Mouse (Mus musculus) adrenal gland, postnatal 10 days (tissue): Measurements from ENCODE around the gene Sh3bgrl2. TPM values are rescaled to one million over a fixed set of nuclear protein-coding genes. Genes with fewer than 3 reads are reported as not detected.
A peak's percentile ranks its signal among the peaks of the same experiment; 100 is the strongest.

Experiments used
- DNase-seq: peaks from one replicate; pipeline ENCODE4 v3.0.0; 2021; ENCODE audit warnings: mixed read lengths
- total RNA-seq, 2 experiments: library from RNA; stranded (reverse); gene quantifications; 2 replicates each; pipeline ENCODE4 v1.2.3; 2021

The Sh3bgrl2 gene
- total RNA-seq, 2 experiments from 2014 or later, result 18.4 to 22.7 TPM

DNA sequence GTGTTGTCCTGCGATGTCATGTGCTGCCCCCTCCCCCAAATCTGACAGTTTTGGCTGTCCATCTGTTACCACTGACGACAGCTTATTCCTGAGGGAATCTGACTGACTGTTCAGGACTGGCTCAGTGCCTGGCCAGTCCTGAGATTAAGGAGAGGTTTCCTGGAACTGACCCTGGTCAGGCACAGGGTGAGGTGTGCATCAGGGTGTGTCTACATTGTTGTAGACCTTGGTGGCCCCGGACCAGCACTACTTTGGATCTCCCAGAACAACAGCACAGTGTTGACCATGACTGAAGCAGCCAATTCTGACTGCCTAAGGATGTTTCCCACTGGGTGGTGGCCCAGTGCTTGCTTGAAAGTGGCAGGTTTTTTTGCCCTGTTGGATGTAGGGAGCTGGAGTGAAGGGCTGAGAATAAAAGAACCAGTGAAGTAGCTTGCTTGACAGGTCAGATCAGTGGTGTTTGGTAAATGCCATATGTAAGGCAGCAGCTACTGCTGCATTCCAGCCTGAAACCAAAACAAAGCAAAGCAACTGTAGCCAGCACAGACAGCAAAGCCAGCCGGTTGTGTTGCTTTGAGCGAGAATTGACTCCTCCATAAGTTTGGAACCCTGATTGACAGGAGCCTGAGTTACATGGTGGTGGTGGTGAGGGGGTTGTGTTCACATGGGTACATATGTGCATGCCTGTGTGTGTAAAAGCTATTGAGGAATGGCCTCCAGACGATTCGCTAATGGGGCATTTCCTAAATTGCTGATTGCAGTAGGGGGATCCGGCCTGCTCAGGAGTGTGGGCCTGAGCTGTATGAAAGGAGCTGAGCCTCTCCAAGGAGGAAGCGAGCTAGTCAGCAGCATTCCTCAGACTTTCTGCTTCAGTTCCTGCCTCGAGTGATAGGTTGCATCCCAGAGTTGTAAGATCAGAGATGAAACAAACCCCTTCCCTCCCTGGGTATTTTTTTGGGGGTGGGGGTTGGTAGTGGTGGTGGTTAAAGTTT lies 8.9 kb downstream of the Sh3bgrl2 start:
- no peak for DNase-seq

DNA sequence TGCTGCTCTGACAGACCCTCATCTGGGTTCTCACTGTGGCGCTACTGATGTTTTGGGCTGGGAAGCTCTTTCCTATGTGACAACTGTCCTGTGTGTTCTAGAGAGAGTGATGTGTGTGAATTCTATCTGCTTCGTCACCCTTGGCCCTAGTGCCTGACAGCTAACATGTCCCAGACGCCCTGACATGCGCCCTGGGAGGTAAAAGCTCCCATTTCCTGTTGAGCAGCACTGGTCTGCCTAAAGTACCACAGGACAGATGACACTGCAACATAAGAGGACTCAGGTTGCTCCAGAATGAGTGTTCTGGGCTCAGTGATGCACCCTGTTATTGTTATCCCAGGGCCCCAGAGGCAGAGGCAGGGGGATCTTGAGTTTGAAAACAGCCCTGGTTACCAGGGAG lies 12.5 kb downstream of the Sh3bgrl2 start:
- DNase-seq, result no peak

DNA sequence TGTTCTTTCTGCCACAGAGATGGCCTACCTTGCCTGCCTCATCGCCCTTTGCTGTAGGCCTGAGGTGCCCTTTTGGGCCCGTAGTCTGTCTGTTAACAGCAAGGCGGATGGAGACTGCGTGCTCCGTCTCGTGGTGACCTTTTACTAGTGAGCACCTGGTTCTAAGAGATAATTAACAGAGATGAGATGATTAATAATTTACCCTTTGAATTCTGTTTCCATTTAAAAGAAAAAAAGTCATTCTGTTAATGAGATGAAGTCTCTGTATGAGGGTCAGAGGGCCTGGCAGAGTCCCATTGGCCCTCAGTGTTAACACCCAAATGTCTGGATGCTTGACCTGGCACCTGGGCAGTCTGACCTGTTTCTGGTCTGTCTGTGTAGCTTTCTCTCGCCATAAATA lies 14.8 kb downstream of the Sh3bgrl2 start:
- no peak for DNase-seq

DNA sequence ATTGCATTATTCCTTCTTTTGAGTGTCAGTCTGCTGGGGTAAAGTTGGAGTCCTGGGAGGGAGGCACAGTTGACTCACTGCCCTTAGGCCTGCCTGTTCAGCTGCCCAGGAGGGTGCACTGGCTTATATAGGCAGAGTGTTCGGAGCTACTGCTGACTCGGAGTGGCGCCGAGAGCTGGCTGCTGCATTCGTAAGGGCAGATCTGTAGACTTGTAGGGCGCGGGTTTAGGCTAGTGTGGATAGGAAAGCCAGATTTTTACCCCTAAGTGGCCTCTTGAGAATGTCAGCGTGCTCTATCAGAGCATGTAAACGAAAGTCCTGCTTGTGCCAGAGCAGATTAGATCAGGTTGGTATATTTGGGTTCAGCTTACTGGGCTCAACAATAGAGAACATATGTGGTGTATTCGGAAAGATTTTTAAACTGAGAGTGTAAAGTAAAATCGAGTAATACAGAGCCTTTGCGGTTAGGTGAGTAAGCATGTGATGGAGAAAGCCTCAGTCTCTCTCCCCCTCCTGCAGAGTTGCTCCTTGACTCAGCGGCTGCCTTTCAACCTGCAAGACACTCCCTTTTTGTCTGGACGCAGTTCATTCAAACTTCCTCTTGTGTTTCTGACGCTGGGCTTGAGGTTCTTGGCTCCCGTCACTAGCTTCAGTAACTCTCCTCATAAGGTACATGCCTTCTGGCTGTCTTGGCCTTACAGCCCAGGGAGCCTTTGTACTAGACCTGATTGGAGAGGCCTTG lies 15.9 kb downstream of the Sh3bgrl2 start:
- DNase-seq, result no peak

DNA sequence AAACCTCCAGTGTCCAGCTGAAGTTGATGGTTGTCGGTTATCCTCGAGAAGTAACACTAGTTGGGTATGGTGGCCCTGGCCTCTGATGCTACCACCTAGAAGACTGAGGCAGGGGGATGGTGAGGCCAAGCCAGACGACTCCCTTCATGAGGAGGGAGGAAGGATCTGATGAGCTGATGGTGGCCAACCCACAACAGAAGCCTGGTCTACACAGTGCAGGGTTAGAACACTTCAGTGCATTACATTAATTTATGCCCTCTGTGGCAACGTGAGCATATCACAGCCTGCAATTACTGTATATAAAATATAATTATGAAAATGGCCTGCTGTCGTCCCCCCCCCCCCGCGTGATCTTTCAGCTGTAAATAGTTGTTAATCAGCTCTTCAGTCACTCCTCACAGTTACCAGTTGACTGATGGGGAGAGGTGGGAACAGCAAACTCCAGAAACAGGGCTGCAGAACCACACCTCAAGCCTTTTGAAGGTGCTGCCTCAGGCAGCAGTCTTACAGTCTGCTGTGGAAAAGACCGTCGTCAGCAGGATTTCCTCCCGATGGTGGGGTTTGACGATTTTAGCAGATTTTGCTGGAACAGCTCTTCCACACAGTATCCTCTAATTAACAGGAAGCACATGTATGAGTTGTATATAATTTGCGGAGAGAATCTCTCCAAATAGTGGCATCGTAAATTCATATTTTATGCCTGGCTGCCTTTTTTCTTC lies 17.0 kb downstream of the Sh3bgrl2 start:
- DNase-seq, result no peak

DNA sequence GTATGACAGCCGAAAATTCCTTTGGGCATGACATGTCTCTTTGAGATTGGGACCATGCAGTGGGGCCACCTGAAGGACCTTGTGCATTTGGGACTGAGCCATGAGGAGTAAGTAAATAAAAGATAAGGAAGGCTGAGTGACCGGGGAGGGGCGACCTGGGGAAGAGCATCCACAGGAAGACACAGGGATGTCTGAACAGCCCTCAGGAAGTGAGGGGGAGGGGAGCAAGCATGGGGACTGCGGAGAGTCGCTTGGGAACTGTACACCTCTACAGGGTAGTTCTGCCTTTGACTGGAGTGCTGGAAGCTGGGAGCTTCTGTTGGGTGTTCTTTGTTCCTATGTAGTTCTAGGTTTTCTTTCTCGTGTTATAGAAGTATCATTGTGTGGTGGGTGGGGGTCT lies 18.0 kb downstream of the Sh3bgrl2 start:
- DNase-seq, result no peak

DNA sequence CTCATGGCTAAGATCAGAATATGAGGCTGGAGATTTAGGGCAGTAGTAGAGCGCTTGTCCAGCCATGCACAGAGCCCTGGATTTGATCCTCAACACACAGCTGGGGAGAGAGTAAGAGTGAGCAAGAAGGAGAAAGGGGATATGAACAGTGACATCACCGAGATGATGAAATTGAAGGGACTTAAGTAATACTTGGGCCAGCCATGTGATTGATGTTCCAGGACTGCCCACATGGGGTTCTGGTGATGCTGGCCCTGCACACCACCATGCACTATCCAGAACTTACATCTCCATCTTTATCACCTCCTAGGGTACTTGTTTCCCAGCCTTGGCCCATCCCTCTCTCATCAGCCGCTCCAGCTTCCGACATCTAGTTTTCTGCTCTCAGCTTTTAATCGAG lies 20.0 kb downstream of the Sh3bgrl2 start:
- DNase-seq, result no peak

DNA sequence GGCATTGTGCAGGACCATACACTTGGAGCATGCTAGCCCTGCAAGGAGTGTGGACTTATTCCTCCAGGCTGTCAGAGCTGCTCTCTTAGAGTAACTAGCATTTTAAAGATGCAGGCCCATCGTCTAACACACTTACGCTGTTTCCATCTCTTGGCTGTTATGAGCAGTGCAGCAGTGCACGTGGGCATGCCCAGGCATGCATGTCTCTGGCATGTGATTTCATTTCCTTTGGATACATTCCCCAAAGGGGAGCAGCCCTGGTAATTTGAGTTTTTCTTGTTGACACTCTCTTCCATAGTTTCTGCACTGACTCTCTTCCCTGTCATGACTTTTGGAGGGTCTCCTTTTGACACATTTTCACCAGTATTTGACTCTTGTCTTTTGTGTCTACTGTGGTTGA lies 20.8 kb downstream of the Sh3bgrl2 start:
- no peak for DNase-seq

DNA sequence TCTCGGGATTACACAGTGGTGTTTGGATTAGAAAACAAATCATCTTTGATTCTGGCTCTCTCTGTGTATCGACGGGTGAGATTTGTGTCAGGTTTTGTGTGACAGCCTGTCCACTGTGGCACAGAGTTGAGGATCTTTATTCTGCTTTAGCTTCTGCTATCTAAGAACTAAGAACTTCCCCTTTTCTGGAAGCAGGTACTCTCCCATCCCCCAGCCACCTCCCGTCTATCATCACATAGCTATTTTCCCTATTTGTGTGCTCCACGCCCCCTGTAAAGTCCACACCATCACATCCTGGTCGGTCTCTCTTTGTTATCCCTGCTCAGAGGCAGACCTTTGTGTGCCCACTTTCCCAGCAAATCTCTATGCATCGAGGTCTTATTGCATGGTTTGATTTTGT lies 21.8 kb downstream of the Sh3bgrl2 start:
- no peak for DNase-seq

DNA sequence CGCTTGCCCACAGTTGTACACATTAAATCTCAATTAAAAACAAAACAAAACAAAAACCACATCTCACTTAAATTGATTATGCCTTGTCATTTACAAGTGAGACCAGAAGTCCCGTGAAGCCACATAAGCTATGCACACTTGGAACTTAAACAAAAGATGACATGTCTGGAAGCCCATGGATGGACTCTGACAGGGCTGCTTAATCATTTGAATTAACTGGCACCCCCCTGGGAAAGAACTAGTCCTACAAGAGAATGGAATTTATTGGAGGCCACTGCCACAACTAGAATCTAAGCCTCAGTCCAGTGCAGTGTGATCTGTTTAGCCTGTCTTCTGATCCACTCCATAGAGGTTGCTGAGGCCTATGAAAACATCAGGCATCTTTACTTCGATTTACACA lies 23.2 kb downstream of the Sh3bgrl2 start:
- no peak for DNase-seq

DNA sequence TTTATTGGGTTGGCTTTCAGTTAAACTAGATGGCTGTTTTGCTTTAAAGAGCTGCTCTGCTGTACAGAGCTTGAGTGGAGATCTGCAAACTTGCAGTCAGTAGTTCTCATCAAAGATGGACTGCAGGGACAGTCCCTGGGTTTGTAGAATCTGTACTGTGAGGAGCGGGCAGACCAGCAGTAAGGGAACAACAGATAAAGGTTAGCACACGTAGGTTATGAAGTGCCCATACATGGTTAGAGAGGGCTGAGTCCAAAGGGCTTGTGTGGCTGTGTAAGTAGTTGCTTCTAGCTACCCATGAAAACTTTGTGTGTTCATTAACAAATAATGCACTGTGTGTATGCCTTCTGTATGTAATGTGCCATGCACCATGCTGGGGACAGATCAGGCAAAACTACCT lies 24.2 kb downstream of the Sh3bgrl2 start:
- DNase-seq, result no peak

DNA sequence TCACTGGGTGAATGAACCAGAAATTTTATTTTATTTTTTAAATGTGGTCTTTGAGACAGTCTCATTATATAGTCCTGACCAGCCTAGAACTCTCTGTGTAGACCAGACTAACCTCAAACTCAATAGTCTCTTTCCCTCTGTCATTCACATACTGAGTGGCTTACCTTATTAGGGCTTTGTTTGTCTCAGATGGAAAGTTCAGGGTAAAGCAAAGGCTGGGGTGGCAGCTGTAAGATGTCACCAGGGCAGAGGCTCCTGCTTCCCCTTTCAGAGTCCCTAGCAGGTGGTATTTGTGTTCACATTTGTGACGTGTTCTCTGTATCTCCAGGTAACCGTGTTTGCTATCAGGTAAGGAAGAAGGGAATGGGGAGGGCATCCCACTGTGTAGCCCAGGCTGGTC lies 24.7 kb downstream of the Sh3bgrl2 start:
- DNase-seq, result no peak

DNA sequence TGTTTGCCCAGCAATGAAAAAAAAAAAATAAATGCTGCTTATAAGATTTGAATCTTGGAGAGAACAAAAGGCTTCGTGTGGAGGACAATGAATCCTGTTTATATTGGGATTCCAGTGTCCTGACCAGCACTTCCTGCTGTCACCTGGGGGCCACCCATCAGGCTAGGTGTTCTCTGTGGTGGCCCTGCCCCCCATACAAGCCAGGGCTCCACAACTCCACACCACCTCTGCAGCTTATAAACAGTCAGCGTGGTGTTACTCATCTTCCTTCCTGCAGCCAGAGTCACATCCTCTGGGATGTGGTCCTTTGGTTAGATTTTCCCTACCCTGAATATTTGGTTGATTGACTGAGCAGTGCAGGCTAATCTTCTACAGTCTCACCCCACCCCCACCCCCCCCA lies 25.5 kb downstream of the Sh3bgrl2 start:
- DNase-seq, result no peak

DNA sequence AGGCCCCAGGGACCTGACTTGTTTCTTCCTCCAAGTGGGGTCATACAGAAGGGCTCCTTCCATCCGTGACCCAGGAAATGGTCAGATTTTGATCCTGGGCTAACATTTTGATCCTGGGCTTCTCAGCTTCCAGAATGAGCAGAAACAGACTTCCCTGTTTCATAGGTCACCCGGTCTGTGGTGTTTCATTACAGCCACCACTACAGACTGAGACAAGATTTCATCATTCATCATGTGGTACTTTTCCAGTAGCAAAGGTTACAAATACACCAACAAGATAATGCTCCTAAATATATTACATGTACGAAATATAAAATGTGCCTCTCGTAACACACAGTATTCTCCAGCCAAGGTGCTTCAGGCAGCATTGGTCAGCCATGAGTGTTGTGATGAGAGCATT lies 27.3 kb downstream of the Sh3bgrl2 start:
- DNase-seq, result no peak

DNA sequence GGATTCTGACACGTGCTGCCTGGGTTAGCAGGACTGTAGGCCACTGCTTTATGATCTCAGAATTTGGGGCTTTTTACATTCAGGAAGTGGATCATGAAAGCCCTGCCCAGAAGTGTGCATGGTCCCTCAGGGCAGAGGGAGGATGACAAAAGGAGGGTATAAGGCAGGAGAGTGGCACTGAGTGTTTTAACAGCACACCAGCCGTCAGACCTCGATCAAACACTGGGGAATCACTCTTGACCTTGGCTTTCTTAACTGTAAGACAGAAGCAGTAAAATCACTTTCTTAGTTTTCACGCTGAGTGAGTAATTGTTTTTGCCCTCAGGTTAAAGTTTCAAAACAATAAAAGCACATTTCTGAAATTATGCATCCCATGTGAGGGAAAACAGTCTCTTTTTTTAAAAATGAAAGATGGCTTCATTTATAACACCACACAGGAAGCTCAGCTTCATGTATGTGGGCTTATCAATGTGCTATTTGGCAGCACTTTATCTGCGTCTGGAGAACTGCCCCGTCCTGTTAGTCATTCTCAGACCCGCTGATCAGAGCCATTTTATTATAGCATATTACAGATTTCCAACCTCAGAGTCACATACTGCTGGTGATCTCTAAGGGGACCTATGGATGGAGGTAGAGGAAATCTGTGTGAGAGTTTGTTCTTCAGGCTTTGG lies 28.0 kb downstream of the Sh3bgrl2 start:
- no peak for DNase-seq

DNA sequence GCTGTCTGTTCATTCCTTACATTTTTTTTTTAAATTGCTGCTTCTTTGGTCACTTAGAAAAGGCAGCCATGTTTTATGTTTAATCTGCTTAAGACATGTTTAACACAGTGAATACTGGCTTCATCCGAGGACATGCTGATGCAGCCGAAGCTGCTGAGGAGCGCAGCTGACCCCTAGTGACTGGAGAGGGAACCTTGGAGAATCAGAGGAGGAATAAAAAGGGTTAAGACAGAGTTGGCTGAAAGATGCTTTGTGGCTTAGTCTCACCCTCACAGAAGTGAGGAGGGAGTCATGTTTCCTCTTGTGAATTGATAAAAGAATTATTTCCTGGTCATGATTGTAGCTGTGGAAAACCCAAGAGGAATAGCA lies 28.5 kb downstream of the Sh3bgrl2 start:
- DNase-seq, result no peak

DNA sequence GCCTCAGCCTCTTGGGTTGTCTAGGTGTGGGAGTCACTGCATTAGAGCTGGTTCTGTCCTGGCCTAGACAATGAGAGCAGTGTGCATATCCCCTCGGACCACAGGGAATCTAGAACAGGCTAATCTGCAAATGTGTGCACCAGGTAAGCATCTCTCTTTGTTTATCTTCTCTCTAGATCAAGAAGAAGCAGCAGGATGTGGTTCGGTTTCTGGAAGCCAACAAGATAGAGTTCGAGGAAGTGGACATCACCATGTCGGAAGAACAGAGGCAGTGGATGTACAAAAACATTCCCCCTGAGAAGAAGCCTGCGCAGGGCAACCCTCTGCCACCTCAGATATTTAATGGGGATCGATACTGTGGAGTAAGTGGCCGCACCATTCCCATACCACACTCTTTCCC lies 29.1 kb downstream of the Sh3bgrl2 start:
- no peak for DNase-seq

DNA sequence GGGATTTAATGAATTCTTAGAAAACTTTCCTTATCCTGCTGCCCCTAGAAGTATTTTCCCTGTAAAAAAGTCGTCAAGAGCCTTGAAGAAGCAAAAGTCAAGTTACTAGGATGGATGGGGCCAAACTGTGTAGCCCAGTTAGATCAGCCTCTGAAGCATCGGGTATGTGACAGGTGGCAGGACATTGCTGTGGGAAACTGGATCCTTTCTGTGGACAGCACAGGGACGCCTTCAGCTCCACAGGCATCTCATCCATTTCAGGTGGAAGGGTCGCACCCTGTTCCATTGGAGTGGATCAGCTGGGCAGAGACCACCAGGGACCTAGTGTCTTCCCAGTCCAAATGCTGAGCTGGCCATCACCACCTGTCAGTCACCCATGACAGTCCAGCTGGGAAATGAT lies 30.9 kb downstream of the Sh3bgrl2 start:
- no peak for DNase-seq

DNA sequence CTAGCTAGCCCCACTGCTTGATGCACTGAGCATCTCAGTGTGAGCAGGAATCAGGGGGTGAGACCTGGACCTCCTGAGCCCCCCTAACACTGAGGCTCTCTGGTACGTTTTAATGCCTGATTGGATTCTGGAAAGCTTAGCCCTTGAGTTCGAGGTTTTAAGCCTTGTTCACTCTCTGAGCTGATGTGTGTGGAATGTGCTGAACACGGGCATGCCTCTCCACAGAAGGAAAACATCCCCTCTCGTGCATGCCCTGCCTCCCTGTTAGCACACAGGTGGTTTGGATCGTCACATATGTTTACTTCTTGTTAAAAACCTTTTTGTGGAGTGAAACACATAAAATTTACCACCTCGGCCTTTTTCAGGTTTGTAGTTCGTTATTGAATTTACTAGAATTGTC lies 34.6 kb downstream of the Sh3bgrl2 start:
- no peak for DNase-seq

DNA sequence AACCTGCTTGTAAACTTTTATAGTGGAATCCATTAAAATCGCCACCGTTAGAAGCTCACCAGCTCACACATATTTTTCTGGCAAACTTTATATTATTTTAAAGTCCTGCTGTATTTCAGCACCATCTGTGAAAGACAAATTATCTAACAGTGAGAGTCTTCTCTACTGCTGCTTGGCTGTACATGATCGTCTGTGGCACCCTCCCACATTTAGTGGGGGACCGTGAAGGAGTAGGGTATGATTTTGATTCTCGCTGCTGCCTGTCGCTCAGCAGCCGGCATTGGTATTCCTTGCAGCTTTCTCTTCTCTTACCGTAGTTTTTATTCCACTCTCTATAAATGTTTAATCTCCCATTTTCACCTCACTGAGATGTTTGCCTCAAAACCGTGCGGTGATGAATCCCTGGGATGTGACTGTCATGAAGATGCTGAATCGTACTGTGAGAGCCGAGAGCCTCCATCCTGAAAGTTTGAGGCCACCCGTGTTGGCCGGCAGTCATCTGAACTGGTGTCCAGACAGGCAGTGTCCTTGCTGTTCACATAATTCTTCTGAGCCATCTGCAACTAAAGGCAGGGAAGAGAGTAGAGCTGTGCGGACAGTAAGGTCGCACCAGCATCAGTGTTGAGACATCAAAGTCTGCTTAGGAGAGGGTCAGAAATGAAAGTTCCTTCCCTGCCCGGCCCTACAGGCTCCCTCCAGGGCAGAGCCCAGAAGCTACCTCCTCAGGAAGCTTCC lies 38.4 kb downstream of the Sh3bgrl2 start:
- DNase-seq, result peak; percentile 63

DNA sequence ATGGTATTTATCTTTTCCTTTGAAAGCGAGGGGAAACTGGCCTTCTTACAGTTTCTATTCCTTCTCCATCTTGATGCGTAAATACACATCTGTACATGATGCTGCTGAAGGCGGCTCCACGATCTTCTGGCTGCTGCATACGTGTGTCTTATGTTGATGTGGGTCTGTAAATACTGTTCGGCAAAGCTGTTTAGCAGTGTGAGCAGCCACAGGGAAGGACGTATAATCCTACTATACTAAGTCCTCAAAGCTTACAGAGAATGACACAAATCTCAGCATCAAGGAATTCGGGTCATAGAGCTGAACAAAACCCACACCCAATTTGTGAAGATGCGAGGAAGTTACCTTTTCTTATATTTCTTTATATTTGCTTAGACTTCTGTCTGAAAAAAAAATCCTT lies 39.0 kb downstream of the Sh3bgrl2 start:
- no peak for DNase-seq

DNA sequence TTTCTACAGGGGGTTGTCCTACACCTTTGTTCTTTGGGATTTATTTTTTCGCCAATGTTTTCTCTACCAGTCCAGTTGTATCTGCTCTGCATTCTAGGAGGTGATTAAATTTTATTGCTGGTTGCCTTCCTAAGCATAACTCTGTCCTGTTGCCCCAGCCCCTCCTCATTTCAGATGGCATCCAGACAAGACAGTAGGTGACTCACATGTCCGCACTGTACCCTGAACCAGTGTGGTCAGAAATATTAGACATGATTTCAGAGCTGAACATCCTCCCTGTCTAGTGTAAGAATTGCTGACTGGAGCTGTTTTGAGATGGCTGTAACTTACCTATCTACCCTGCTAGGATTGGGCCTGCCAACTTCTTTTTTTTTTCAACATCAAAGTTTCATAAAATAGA lies 40.9 kb downstream of the Sh3bgrl2 start:
- no peak for DNase-seq
